Mouse (Mus musculus) kidney, postnatal 25 days (tissue): Measurements from ENCODE around the gene Gm49711.

Source experiments
- DNase-seq, 2 experiments: peaks; one replicate each; pipeline ENCODE4 v3.0.0; 2021; ENCODE audit warnings: mixed read lengths in 2 of 2

Gm49711 gene

DNA sequence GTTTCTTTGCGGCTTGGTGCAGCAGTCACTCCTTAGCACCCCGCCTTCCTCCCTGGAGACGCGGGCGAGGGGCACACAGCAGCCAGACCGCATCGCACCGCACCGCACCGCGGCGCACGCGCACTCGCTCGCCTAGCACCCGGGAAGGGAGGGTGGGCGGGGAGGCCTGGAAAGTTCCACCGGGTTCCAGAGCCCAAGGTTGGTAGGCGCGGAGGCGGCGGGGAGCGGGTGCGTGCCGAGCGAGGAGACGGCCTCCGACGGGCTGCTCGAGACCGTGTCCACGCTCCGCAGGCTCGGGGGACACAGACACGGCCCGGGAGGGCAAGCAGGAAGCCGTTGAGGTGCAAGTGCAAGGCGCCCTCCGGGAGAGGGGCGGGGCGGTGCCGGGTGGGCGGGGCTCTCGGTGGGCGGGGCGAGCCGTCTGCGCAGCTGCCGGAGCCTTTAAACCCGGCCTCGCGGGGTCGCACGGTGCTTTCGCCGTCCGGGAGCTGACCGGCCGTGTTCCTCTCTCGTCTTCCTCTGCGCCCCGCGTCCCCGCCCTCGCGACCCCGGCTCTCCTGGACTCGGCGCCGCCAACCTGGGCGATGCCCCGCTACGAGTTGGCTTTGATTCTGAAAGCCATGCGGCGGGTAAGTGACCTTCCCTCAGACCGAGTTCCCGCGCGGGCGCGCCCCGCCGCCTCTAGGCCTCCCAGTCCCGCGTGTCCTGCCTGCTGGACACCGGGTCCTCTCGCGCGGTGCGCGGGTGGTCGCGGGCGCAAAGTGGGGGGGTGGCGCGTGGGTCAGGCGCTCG lies at the start of gene Gm49711, which contains the start of the genes Mrps6 and Slc5a3:
TSS of gene Gm49711 (plus strand) at position 465 of the 792 bp plus-strand sequence.
TSS of gene Mrps6 (plus strand) at position 419 of the 792 bp plus-strand sequence.
TSS of gene Slc5a3 (plus strand) at position 471 of the 792 bp plus-strand sequence.
- DNase-seq: peak; percentile 90 to 93

GRCm38 (mm10) chr16:92009586-92009985 lies 48.5 kb upstream of the Gm49711 start:
- no peak for DNase-seq

DNA sequence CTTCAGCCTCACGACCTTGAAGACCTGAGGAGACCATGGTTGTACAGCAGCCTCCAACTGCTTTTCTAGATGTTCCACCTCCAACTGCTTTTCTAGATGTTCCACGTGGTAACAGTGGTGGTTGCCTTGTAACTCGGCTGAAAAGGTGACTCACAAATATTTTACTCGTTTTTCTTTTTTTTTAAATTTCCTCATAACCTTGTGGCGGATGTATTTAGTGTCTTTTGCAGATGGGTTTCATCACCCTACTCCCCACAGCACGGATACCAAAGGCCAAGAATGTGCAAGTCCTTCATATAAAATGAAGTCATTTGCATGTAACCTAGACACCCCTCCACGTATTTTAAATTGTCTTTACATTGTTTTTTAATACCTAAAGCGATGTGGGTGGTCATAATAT lies 41.3 kb upstream of the Gm49711 start:
- DNase-seq: no peak

DNA sequence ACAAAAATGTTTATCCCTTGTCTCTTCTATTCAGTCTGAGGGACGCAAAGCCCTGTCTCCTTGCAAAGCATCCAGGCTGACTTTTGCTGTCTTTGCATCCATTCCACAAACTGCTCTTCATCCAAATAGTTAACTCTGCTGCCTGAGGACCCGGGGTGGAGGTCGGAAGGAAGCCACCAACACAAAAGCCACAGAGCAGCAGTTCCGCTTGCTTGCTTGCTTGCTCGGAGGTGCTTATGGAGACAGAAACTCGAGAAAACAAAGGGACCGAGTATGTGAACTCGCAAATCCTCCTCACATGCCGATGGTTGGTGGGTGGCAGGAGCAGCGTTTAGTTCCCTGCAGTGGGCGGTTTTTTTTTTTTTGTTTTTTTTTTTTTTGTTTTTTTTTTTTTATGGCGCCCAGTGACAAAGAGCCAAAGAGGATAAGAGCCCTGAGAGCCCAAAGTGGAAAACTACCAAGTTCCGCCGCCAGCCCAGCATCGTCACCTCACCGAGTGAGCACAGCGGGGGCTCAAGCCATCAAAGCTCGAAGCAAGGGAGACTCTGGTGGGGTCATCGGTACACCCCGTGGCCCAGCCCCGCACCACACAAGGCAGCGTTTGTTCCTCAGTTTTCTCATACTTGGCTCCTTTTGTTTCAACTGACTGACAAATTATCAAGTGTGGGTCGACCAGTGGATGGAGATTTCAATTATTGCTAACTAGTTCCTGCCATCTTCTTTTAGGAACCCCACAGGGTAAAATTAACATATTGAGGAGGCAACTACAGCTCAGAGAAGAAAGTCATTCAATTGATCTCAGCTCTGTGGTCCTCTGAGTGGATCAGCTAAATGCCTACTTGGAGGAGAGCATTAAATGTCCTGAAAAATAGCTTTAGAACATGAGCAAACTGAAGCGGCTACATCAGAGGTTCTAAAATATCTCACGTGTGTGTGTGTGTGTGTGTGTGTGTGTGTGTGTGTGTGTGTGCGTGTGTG lies 38.7 kb upstream of the Gm49711 start:
- peak; percentile 54 to 58 for DNase-seq

GRCm38 (mm10) chr16:92021656-92022400 lies 36.3 kb upstream of the Gm49711 start:
- no peak for DNase-seq

- DNase-seq: no peak
These were observed 35.4 kb upstream of the Gm49711 start for GRCm38 (mm10) chr16:92022494-92023283.

GRCm38 (mm10) chr16:92033286-92033685 lies 24.8 kb upstream of the Gm49711 start:
- DNase-seq: no peak

DNA sequence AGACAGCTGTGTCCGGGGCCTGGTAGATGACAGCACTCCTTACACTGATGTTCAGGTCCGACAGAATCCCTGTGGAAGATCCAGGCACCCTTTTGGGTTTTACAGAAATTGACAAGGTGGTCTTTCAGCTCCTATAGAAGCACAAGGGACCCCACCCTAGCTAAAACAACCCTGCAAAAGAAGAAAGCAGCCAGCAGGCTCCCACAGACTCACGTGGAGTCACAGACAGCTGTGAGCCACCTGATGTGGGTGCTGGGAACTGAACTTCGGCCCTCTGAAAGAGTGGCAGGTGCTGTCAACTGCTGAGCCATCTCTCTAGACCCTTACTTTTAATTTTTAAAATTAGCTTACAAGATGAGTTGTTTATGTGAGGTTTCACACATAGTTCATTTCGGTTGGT lies 23.4 kb upstream of the Gm49711 start:
- no peak for DNase-seq

DNA sequence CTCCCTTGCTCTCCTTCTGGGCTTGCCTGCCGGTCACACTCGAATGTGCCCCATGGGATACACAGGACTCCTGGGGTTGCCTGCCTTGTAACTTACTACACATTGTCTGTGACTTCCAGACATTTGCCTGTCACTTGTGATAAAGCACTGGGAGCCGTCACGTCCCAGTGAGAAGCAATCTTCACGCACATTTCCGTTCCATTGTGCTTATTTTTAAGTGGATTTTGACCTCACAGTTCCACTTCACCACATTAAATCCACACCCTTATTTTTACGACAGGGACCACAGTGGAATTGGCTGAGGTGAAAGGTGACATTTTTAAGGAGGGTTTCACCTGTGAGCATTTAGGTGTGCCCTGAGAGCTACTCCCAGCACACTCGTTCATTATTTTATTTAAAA lies 21.4 kb upstream of the Gm49711 start:
- DNase-seq: no peak

DNA sequence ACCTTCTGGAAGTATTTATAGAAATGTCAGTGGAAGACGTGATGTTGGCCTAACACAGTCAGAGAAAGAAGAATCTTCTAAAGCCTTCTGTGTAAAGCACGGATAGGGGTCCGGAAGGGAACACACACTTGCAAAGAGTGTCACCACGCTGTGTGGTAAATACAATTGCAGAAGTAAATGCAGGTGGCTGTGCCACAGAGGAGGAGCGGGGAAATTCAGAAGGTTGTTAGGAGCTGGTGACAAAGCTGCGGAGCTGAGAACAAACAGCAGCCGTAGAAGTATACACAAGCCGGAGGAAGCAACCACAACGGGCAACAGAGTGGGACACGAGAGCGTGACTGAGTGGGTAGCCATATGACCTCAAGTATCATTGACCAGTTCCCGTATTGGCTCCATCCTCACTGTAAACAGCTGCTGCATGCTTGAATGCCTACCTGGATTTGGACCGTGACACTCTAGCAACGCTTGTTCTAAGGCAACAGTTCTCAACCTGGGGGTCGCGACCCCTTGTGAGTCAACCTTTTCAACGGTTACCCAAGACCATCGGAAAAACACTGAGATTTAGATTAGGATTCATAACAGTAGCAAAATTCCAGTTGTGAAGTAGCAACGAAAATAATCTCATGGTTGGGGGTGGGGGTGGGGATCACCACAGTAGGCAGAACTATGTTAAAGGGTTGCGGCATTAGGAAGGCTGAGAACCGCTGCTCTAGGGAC lies 20.1 kb upstream of the Gm49711 start:
- peak; percentile 28 to 66 for DNase-seq

DNA sequence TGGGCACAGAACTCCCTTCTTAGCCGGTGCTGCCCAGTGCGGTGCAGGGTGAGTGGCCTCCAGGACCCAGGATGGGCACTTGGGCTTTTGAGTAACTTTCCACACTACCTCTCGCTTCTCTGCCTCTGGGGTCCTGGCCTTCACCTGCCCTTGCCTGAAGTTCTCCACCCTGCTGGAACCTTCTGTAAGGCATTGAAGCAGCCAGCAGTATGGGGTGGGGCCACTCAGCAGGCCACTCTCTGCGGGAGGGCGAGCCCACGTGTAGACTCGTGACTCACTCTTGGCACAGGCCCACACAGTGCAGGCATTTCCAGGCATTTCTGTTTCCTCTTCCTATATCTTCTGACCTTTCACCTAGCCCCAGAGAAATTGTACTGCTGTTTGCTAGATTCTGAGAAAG lies 18.7 kb upstream of the Gm49711 start:
- DNase-seq: peak; percentile 52 to 74

GRCm38 (mm10) chr16:92039966-92040365 lies 18.1 kb upstream of the Gm49711 start:
- no peak for DNase-seq

- no peak for DNase-seq
These were observed 6.3 kb upstream of the Gm49711 start for GRCm38 (mm10) chr16:92051777-92052310.

- DNase-seq: no peak
These were observed 5.5 kb upstream of the Gm49711 start for GRCm38 (mm10) chr16:92052569-92052968.

GRCm38 (mm10) chr16:92056711-92057110 lies 1.4 kb upstream of the Gm49711 start:
- no peak for DNase-seq

GRCm38 (mm10) chr16:92057456-92057851 lies 662 bp upstream of the Gm49711 start:
- DNase-seq: no peak

GRCm38 (mm10) chr16:92058644-92059620 lies 816 bp downstream of the Gm49711 start:
- no peak for DNase-seq

- no peak for DNase-seq
These were observed 2.1 kb downstream of the Gm49711 start for GRCm38 (mm10) chr16:92060213-92060612.

GRCm38 (mm10) chr16:92061586-92061985 lies 3.5 kb downstream of the Gm49711 start:
- DNase-seq: peak; percentile 33 to 62

DNA sequence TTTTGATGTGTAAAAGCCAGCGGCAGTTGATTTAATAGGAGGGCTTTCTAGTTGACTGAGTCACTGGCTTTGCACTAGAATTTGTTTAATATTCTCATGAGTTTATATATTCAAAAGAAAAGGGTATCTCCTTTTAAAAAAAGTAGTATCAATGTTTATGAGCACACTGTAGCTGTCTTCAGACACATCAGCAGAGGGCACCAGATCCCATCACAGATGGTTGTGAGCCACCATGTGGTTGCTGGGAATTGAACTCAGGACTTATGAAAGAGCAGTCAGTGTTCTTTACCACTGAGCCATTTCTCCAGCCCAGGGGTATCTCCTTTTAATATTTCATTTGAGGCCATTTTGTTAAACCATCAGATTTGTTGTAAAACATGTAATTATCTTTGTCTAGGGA lies 4.7 kb downstream of the Gm49711 start:
- DNase-seq: no peak
